Mouse (Mus musculus): ENCODE measurements around the gene Fam214b.

DNA sequence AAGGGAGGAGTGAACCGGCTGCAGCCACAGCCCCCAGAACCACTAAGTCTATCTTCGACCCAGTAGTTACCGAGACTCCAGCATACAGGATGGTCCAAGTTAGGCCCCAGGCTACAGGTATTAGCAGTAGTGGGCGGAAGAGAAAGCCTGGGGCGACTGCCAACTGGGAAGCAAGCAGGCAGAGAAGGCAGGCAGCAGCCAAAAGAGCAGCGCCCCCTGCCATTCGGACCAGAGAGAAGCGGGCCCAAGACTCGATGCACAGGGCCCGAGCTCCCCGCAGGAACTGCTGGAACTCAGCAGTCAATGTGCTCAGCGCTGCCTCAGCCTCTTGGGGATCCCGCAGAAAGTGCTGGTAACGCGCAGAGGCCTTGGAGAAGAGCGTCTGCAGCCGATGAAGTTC lies 24.7 kb downstream of the Fam214b start:
- TF ChIP-seq POLR2A (IDR thresholded peaks at IDR 0.05; ENCODE audit: low read depth, low read length) (no peak), CTCF (IDR thresholded peaks at IDR 0.05; ENCODE audit: extremely low read depth, insufficient read depth, insufficient read length, insufficient replicate concordance) (no peak)
